34 mouse cellular contexts compared by ENCODE assay signal in genomic region chr8:121962892-121963291, GRCm38 (mm10). TPM values are rescaled to one million over a fixed set of nuclear protein-coding genes. Genes with fewer than 3 reads are reported as not detected.
"Had no signal": no experiment of that assay in that cellular context is flagged by ENCODE, and none has a peak within 500 bp of the region (broad histone marks: within the 10 kb centered on the region; RNA-seq: fewer than 3 reads in every experiment).

No protein-coding gene starts in this region.

- H3K36me3 ChIP-seq: heart, embryonic 10.5 days; hindbrain, embryonic 12.5 days; kidney, embryonic 15.5 days; limb, embryonic 13.5 days; limb, embryonic 15.5 days had no signal

- H3K9me3 ChIP-seq: heart, embryonic 10.5 days; heart, embryonic 12.5 days; hindbrain, embryonic 10.5 days; hindbrain, embryonic 12.5 days; kidney, embryonic 15.5 days; limb, embryonic 13.5 days; limb, embryonic 15.5 days; liver, embryonic 12.5 days had no signal

- H3K27ac ChIP-seq: heart, embryonic 10.5 days; hindbrain, embryonic 10.5 days; hindbrain, embryonic 12.5 days; hindbrain, embryonic 14.5 days; kidney, embryonic 15.5 days; kidney, postnatal 0 days; limb, embryonic 15.5 days; liver, embryonic 12.5 days; liver, embryonic 14.5 days had no signal

- H3K27me3 ChIP-seq: heart, embryonic 12.5 days; hindbrain, embryonic 12.5 days; kidney, embryonic 15.5 days; limb, embryonic 13.5 days; limb, embryonic 15.5 days; liver, embryonic 12.5 days had no signal

- H3K9ac ChIP-seq: heart, embryonic 12.5 days; hindbrain, embryonic 12.5 days; hindbrain, embryonic 14.5 days; kidney, embryonic 15.5 days; limb, embryonic 13.5 days; limb, embryonic 15.5 days; liver, embryonic 12.5 days; liver, embryonic 14.5 days had no signal

- H3K4me2 ChIP-seq: heart, embryonic 12.5 days; hindbrain, embryonic 12.5 days; hindbrain, embryonic 14.5 days; kidney, embryonic 15.5 days; limb, embryonic 13.5 days; limb, embryonic 15.5 days; liver, embryonic 12.5 days had no signal

- ATAC-seq: hindbrain, embryonic 16.5 days; intestine, postnatal 0 days; liver, embryonic 12.5 days had no signal

- DNase-seq: gastrocnemius, postnatal 10 days; gastrocnemius, postnatal 25 days; heart, adult 18-20 months; heart, postnatal 10 days; heart, postnatal 4 days; kidney, adult 18-20 months; kidney, adult 9 months; kidney, postnatal 14 days; kidney, postnatal 36 days; layer of hippocampus, adult 9-11 months; layer of hippocampus, postnatal 36 days; left cerebral cortex, postnatal 4 days; lung, adult 18-20 months had no signal

- H3K4me3 ChIP-seq: heart, embryonic 10.5 days; heart, embryonic 12.5 days; hindbrain, embryonic 10.5 days; hindbrain, embryonic 12.5 days; kidney, embryonic 15.5 days; limb, embryonic 13.5 days; limb, embryonic 15.5 days; liver, embryonic 12.5 days had no signal

RNA-seq across cellular contexts. Expression of gene Car5a, which starts 18.2 kb away (rescaled TPM):
- total RNA-seq: gastrocnemius, postnatal 10 days; gastrocnemius, postnatal 25 days; granulocyte monocyte progenitor cell, adult 5-6 weeks; heart, adult 18-20 months; heart, postnatal 10 days; heart, postnatal 25 days; heart, postnatal 4 days; layer of hippocampus, postnatal 14 days; layer of hippocampus, postnatal 36 days; left cerebral cortex, postnatal 10 days; left cerebral cortex, postnatal 25 days had no signal
- polyA plus RNA-seq: heart, embryonic 10.5 days; heart, embryonic 12.5 days; heart, embryonic 14.5 days; heart, embryonic 16.5 days; hindbrain, embryonic 14.5 days; intestine, embryonic 14.5 days; limb, embryonic 13.5 days; limb, embryonic 15.5 days had no signal
